Mouse (Mus musculus): ENCODE results near the gene Tns4. TPM values are rescaled to one million over a fixed set of nuclear protein-coding genes. Genes with fewer than 3 reads are reported as not detected.

Gene Tns4
- total and polyA plus RNA-seq, 3 experiments = 0.03 TPM; not detected in 2

DNA sequence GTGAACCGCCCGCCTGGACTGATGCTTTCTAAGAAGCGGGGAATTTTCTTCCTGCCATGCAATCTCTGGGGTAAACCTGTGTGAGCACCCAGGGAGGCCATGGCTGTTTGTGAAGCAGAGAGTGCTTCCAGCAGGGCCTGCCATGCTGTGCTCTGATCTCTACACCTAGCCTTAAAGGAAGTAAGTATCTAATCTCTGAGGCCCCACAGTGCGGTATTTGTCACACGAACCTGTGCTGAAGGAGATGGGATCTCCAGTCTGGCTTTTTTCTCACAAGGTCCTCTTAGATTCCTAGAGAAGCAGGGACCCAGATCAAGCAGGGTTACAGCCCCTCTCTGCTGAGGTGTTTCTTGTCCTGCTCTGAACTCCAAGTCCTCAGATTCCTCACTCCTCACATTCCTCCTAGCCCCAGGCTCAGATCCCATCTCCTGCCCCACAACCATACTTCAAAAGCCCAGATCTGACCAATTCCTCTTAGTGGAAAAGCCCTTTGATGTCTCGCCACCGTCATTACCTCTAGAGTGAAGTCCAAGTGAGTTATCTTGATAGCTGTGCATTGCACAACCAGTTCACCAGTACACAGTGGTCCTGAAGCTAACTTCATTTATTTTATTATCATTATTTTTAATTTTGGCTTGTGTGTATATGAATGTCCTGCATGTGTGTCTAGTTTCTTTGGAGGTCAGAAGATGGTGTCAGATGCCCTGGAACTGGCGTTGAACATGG is 25.5 kb downstream of the Tns4 start:
- H3K27me3 ChIP-seq (ENCODE audit: control insufficient read depth in 1 of 2, insufficient read depth in 2 of 2, low read length in 2 of 2) = no peaks in the 10 kb centered on the region
- peak; percentile 52 for DNase-seq (ENCODE audit: low read depth, low spot score)
- H3K79me2 ChIP-seq (ENCODE audit: control insufficient read depth, insufficient read depth, low read length, poor library complexity) = no peaks in the 10 kb centered on the region
- no peak overlapping the region for H3K9ac ChIP-seq (ENCODE audit: control insufficient read depth, low read depth, low read length, poor library complexity, severe bottlenecking)
- 0 out of 4 replicates have a peak, but pooled peaks cover 0 to 5% of the 10 kb centered on the region in 2 experiments for H3K36me3 ChIP-seq (ENCODE audit: control insufficient read depth in 1 of 2, insufficient read depth in 2 of 2, low read length in 2 of 2)
- no peak overlapping the region for H3K4me3 ChIP-seq (ENCODE audit: control insufficient read depth in 1 of 2, insufficient read depth in 1 of 2, low read depth in 2 of 2, low read length in 2 of 2)
- peaks cover 2 to 19% of the 10 kb centered on the region in 2 experiments; a peak in 3 of 4 replicates for H3K4me1 ChIP-seq (ENCODE audit: control insufficient read depth in 1 of 2, insufficient read depth in 2 of 2, low read length in 2 of 2)
- TF ChIP-seq TBP (IDR thresholded peaks at IDR 0.05; ENCODE audit: low read depth, low read length) = peak; percentile 51; the same call in 1 of the 2 replicates
- TF ChIP-seq CHD1 (IDR thresholded peaks at IDR 0.05; ENCODE audit: low read depth, low read length) = no peak
- 0 out of 2 replicates have a peak, but pooled peaks have one; percentile 24 for TF ChIP-seq TCF12 (IDR thresholded peaks at IDR 0.05; ENCODE audit: low read depth, low read length)
- no peak for TF ChIP-seq CTCF (IDR thresholded peaks at IDR 0.05 in 2 of 3, conservative IDR thresholded peaks at IDR 0.05 in 1 of 3; ENCODE audit: control insufficient read depth in 1 of 3, insufficient read depth in 1 of 3, low read depth in 2 of 3, low read length in 3 of 3, poor library complexity in 1 of 3, severe bottlenecking in 1 of 3)
- no peak for TF ChIP-seq ETS1 (IDR thresholded peaks at IDR 0.05; ENCODE audit: low read depth, low read length)
- no peak for TF ChIP-seq NELFE (IDR thresholded peaks at IDR 0.05; ENCODE audit: low read depth, low read length)
- no peak for TF ChIP-seq ZMIZ1 (IDR thresholded peaks at IDR 0.05; ENCODE audit: low read depth, low read length)
- peak in 1 of 2 experiments; percentile 44; a peak in 1 of 4 replicates for TF ChIP-seq EP300 (IDR thresholded peaks at IDR 0.05; ENCODE audit: low read depth in 1 of 2, low read length in 2 of 2)
- TF ChIP-seq USF2 (IDR thresholded peaks at IDR 0.05; ENCODE audit: borderline replicate concordance in 1 of 2, insufficient read depth in 1 of 2, low read depth in 1 of 2, low read length in 2 of 2) = no peak
- no peak for TF ChIP-seq ZKSCAN1 (IDR thresholded peaks at IDR 0.05; ENCODE audit: low read depth, low read length)
- TF ChIP-seq POLR2AphosphoS5 (IDR thresholded peaks at IDR 0.05; ENCODE audit: borderline replicate concordance, low read depth, low read length) = no peak
- TF ChIP-seq RCOR1 (IDR thresholded peaks at IDR 0.05; ENCODE audit: low read depth, low read length) = peak; percentile 29; the same call in 1 of the 2 replicates
- TF ChIP-seq GATA1 (IDR thresholded peaks at IDR 0.05; ENCODE audit: low read depth, low read length) = 0 out of 2 replicates have a peak, but pooled peaks have one; percentile 33
- no peaks in the 10 kb centered on the region for H3K9me3 ChIP-seq (replicated peaks; ENCODE audit: insufficient read depth, low read length)
- no peak overlapping the region for H3K27ac ChIP-seq (ENCODE audit: control insufficient read depth, low read depth, low read length)

DNA sequence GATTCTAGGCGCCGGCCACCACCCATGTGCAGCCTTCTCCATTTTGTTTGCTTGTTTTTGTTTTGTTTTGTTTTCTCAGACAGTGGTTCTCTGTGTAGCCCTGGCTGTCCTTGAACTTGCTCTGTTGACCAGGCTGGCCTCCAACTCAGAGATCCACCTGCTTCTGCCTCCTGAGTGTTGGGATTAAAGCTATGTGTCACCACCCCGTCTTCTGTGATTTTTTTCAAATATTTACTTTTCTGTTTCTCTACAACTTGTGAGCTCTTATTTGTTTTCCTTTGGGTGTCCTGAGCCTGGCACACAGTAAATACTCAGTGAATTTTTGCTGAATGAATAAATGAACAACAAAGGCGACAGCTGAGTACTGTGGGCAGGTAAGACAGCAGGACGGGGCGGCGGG is 26.4 kb downstream of the Tns4 start:
- Histone ChIP-seq H3K4me3 (ENCODE audit: control insufficient read depth in 1 of 2, insufficient read depth in 1 of 2, low read depth in 2 of 2, low read length in 2 of 2) (no peak overlapping the region), H3K4me1 (ENCODE audit: control insufficient read depth in 1 of 2, insufficient read depth in 2 of 2, low read length in 2 of 2) (peaks cover 2 to 12% of the 10 kb centered on the region in 2 experiments; a peak in 3 of 4 replicates), H3K27ac (ENCODE audit: control insufficient read depth, low read depth, low read length) (no peak overlapping the region), H3K36me3 (ENCODE audit: control insufficient read depth in 1 of 2, insufficient read depth in 2 of 2, low read length in 2 of 2) (0 out of 4 replicates have a peak, but pooled peaks cover 0 to 5% of the 10 kb centered on the region in 2 experiments), H3K9ac (ENCODE audit: control insufficient read depth, low read depth, low read length, poor library complexity, severe bottlenecking) (no peak overlapping the region), H3K9me3 (replicated peaks; ENCODE audit: insufficient read depth, low read length) (no peaks in the 10 kb centered on the region), H3K27me3 (ENCODE audit: control insufficient read depth in 1 of 2, insufficient read depth in 2 of 2, low read length in 2 of 2) (no peaks in the 10 kb centered on the region), H3K79me2 (ENCODE audit: control insufficient read depth, insufficient read depth, low read length, poor library complexity) (no peaks in the 10 kb centered on the region)
- TF ChIP-seq POLR2AphosphoS2 (IDR thresholded peaks at IDR 0.05; ENCODE audit: low read length) (no peak), USF1 (IDR thresholded peaks at IDR 0.05; ENCODE audit: low read depth, low read length) (no peak), CTCF (IDR thresholded peaks at IDR 0.05 in 2 of 3, conservative IDR thresholded peaks at IDR 0.05 in 1 of 3; ENCODE audit: control insufficient read depth in 1 of 3, insufficient read depth in 1 of 3, low read depth in 2 of 3, low read length in 3 of 3, poor library complexity in 1 of 3, severe bottlenecking in 1 of 3) (no peak), TBP (IDR thresholded peaks at IDR 0.05; ENCODE audit: low read depth, low read length) (no peak), ZKSCAN1 (IDR thresholded peaks at IDR 0.05; ENCODE audit: low read depth, low read length) (no peak), CHD2 (IDR thresholded peaks at IDR 0.05; ENCODE audit: low read length) (no peak), UBTF (IDR thresholded peaks at IDR 0.05; ENCODE audit: borderline replicate concordance, insufficient read depth, low read depth, low read length) (no peak), MYB (IDR thresholded peaks at IDR 0.05; ENCODE audit: low read depth, low read length) (no peak), EP300 (IDR thresholded peaks at IDR 0.05; ENCODE audit: low read depth in 1 of 2, low read length in 2 of 2) (no peak), GABPA (IDR thresholded peaks at IDR 0.05; ENCODE audit: low read depth, low read length) (no peak), USF2 (IDR thresholded peaks at IDR 0.05; ENCODE audit: borderline replicate concordance in 1 of 2, insufficient read depth in 1 of 2, low read depth in 1 of 2, low read length in 2 of 2) (no peak), E2F4 (IDR thresholded peaks at IDR 0.05; ENCODE audit: borderline replicate concordance, low read depth, low read length) (no peak), MXI1 (IDR thresholded peaks at IDR 0.05; ENCODE audit: low read depth, low read length) (no peak), ELF1 (IDR thresholded peaks at IDR 0.05; ENCODE audit: low read depth, low read length) (no peak), MAX (IDR thresholded peaks at IDR 0.05; ENCODE audit: low read length) (no peak), ZC3H11A (IDR thresholded peaks at IDR 0.05; ENCODE audit: low read depth, low read length) (no peak), POLR2A (IDR thresholded peaks at IDR 0.05; ENCODE audit: control insufficient read depth in 1 of 2, insufficient read depth in 1 of 2, low read depth in 1 of 2, low read length in 2 of 2, poor library complexity in 1 of 2) (no peak), MAFK (IDR thresholded peaks at IDR 0.05; ENCODE audit: borderline replicate concordance, low read depth, low read length) (no peak), RAD21 (IDR thresholded peaks at IDR 0.05; ENCODE audit: low read depth, low read length) (no peak)
- no peak for DNase-seq (ENCODE audit: low read depth, low spot score)
